Comparison of ENCODE assay signal across 13 mouse cellular contexts in genomic region chr19:32260869-32261688, GRCm38 (mm10).
DNase-seq lines count a peak whose midpoint lies in the region; ATAC-seq and TF ChIP-seq lines count a peak whose summit lies in the region.
"Had no signal": no experiment of that assay in that cellular context is flagged by ENCODE, and none has a peak within 500 bp of the region (broad histone marks: within the 10 kb centered on the region; RNA-seq: fewer than 3 reads in every experiment).

No protein-coding gene starts in this region.

- DNase-seq in embryonic facial prominence, embryonic 11.5 days (ENCODE audit: low spot score): peak; percentile 49
- no peak for DNase-seq in embryonic facial prominence, embryonic 10.5 days (ENCODE audit: low spot score)
- DNase-seq in adipocyte (ENCODE audit: low spot score): peak; percentile 12
- peak; percentile 58 for DNase-seq in kidney, postnatal 0 days (ENCODE audit: low spot score)
- DNase-seq in ovary, postnatal 10 days (ENCODE audit: low spot score): no peak
- no peak for DNase-seq in right cerebral cortex, postnatal 4 days
- DNase-seq: cerebellum, adult 11-12 months; midbrain, embryonic 14.5 days had no signal

- H3K27ac ChIP-seq in embryonic facial prominence, embryonic 11.5 days (replicated peaks; ENCODE audit: low read depth, low read length): no peak overlapping the region
- no peak overlapping the region for H3K27ac ChIP-seq in embryonic facial prominence, embryonic 10.5 days (replicated peaks)
- peak overlapping the region; percentile 32 for H3K27ac ChIP-seq in ES-Bruce4 (ENCODE audit: insufficient read depth, low read length)
- peak overlapping the region; percentile 26; the same call in 1 of the 2 replicates for H3K27ac ChIP-seq in kidney, postnatal 0 days
- H3K27ac ChIP-seq: lung, embryonic 15.5 days had no signal

- H3K4me1 ChIP-seq in embryonic facial prominence, embryonic 11.5 days (ENCODE audit: control insufficient read depth, insufficient read depth, low read length): no peaks in the 10 kb centered on the region
- H3K4me1 ChIP-seq in embryonic facial prominence, embryonic 10.5 days: peaks cover 29% of the 10 kb centered on the region
- peaks cover 9% of the 10 kb centered on the region for H3K4me1 ChIP-seq in ES-Bruce4 (ENCODE audit: control insufficient read depth, insufficient read depth, low read length)
- 0 out of 2 replicates have a peak, but pooled peaks cover 7% of the 10 kb centered on the region for H3K4me1 ChIP-seq in kidney, postnatal 0 days (replicated peaks; ENCODE audit: insufficient read depth, low read length)
- H3K4me1 ChIP-seq: lung, embryonic 15.5 days had no signal

- no peak for ATAC-seq in embryonic facial prominence, embryonic 11.5 days (replicated peaks; ENCODE audit: insufficient number of reproducible peaks, low FRiP score, low TSS enrichment, low read depth)
- ATAC-seq in kidney, postnatal 0 days (replicated peaks; ENCODE audit: low FRiP score, low read depth): no peak
- ATAC-seq: CD4-positive, CD25-positive, alpha-beta regulatory T cell, adult 4 months; forebrain, embryonic 16.5 days had no signal

- WGBS in embryonic facial prominence, embryonic 11.5 days: 49% methylated on average over 8 of the region's 8 CpGs
- WGBS in embryonic facial prominence, embryonic 10.5 days: 48% methylated on average over 8 of the region's 8 CpGs
- WGBS in kidney, postnatal 0 days: 51% methylated on average over 8 of the region's 8 CpGs

- no peaks in the 10 kb centered on the region for H3K27me3 ChIP-seq in embryonic facial prominence, embryonic 11.5 days (ENCODE audit: control insufficient read depth, insufficient read depth, low read length)
- no peaks in the 10 kb centered on the region for H3K27me3 ChIP-seq in embryonic facial prominence, embryonic 10.5 days (replicated peaks; ENCODE audit: low read depth, poor library complexity, severe bottlenecking)
- H3K27me3 ChIP-seq in ES-Bruce4 (ENCODE audit: control insufficient read depth, insufficient read depth, low read length, poor library complexity, severe bottlenecking): no peaks in the 10 kb centered on the region
- H3K27me3 ChIP-seq in kidney, postnatal 0 days (ENCODE audit: insufficient read depth, low read length): no peaks in the 10 kb centered on the region
- H3K27me3 ChIP-seq: lung, embryonic 15.5 days had no signal

- no peak overlapping the region for H3K4me3 ChIP-seq in embryonic facial prominence, embryonic 11.5 days (ENCODE audit: low read depth, low read length)
- no peak overlapping the region for H3K4me3 ChIP-seq in embryonic facial prominence, embryonic 10.5 days
- H3K4me3 ChIP-seq in ES-Bruce4 (ENCODE audit: low read depth, low read length): no peak overlapping the region
- H3K4me3 ChIP-seq in kidney, postnatal 0 days (replicated peaks; ENCODE audit: low read depth, low read length): no peak overlapping the region
- H3K4me3 ChIP-seq: erythroblast, embryonic 14.5 days; lung, embryonic 15.5 days had no signal

- H3K36me3 ChIP-seq in embryonic facial prominence, embryonic 11.5 days (replicated peaks; ENCODE audit: control insufficient read depth, insufficient read depth, low read depth, low read length): no peaks in the 10 kb centered on the region
- no peaks in the 10 kb centered on the region for H3K36me3 ChIP-seq in embryonic facial prominence, embryonic 10.5 days (replicated peaks)
- no peaks in the 10 kb centered on the region for H3K36me3 ChIP-seq in ES-Bruce4 (ENCODE audit: control insufficient read depth, insufficient read depth, low read length, poor library complexity, severe bottlenecking)
- H3K36me3 ChIP-seq in kidney, postnatal 0 days (ENCODE audit: insufficient read depth, low read length): no peaks in the 10 kb centered on the region
- H3K36me3 ChIP-seq: lung, embryonic 15.5 days had no signal

- TF ChIP-seq EP300 in ES-Bruce4 (IDR thresholded peaks at IDR 0.05; ENCODE audit: insufficient read depth, low read depth, low read length): 0 out of 2 replicates have a peak, but pooled peaks have one; percentile 8

- H3K9me3 ChIP-seq in embryonic facial prominence, embryonic 11.5 days (replicated peaks; ENCODE audit: control insufficient read depth, low read length): no peaks in the 10 kb centered on the region
- H3K9me3 ChIP-seq in embryonic facial prominence, embryonic 10.5 days: no peaks in the 10 kb centered on the region
- H3K9me3 ChIP-seq in ES-Bruce4 (replicated peaks; ENCODE audit: control insufficient read depth, insufficient read depth, low read length, poor library complexity, severe bottlenecking): no peaks in the 10 kb centered on the region
- no peaks in the 10 kb centered on the region for H3K9me3 ChIP-seq in kidney, postnatal 0 days (replicated peaks; ENCODE audit: low read length)
- H3K9me3 ChIP-seq: lung, embryonic 15.5 days had no signal

- no peak for TF ChIP-seq CTCF in ES-Bruce4 (IDR thresholded peaks at IDR 0.05; ENCODE audit: low read depth, low read length)
- TF ChIP-seq CTCF in kidney, postnatal 0 days (IDR thresholded peaks at IDR 0.05; ENCODE audit: low read depth): no peak

- no peak overlapping the region for H3K4me2 ChIP-seq in embryonic facial prominence, embryonic 11.5 days (ENCODE audit: low read depth, low read length)
- no peak overlapping the region for H3K4me2 ChIP-seq in kidney, postnatal 0 days (ENCODE audit: low read length)
- H3K4me2 ChIP-seq: lung, embryonic 15.5 days had no signal

- no peak for TF ChIP-seq POLR2A in ES-Bruce4 (IDR thresholded peaks at IDR 0.05; ENCODE audit: insufficient read depth, low read length)

- H3K9ac ChIP-seq in embryonic facial prominence, embryonic 11.5 days (replicated peaks; ENCODE audit: low read length): no peak overlapping the region
- H3K9ac ChIP-seq in ES-Bruce4 (ENCODE audit: low read depth, poor library complexity, severe bottlenecking): no peak overlapping the region
- no peak overlapping the region for H3K9ac ChIP-seq in kidney, postnatal 0 days (ENCODE audit: low read depth, low read length)
- H3K9ac ChIP-seq: lung, embryonic 15.5 days had no signal

Comparison
In these comparisons a context has a peak if more than half of its experiments do, and no peak if none do; other contexts are left out.
1. DNase-seq: peak in embryonic facial prominence, embryonic 11.5 days (single experiment), adipocyte (single experiment) and kidney, postnatal 0 days (single experiment); none in embryonic facial prominence, embryonic 10.5 days (single experiment), ovary, postnatal 10 days (single experiment) and right cerebral cortex, postnatal 4 days (single experiment).
2. H3K27ac ChIP-seq: peak in ES-Bruce4 (single experiment) and kidney, postnatal 0 days (single experiment); none in embryonic facial prominence, embryonic 11.5 days (single experiment) and embryonic facial prominence, embryonic 10.5 days (single experiment).